ENCODE assay signal across 8 mouse cellular contexts in the genomic region with DNA sequence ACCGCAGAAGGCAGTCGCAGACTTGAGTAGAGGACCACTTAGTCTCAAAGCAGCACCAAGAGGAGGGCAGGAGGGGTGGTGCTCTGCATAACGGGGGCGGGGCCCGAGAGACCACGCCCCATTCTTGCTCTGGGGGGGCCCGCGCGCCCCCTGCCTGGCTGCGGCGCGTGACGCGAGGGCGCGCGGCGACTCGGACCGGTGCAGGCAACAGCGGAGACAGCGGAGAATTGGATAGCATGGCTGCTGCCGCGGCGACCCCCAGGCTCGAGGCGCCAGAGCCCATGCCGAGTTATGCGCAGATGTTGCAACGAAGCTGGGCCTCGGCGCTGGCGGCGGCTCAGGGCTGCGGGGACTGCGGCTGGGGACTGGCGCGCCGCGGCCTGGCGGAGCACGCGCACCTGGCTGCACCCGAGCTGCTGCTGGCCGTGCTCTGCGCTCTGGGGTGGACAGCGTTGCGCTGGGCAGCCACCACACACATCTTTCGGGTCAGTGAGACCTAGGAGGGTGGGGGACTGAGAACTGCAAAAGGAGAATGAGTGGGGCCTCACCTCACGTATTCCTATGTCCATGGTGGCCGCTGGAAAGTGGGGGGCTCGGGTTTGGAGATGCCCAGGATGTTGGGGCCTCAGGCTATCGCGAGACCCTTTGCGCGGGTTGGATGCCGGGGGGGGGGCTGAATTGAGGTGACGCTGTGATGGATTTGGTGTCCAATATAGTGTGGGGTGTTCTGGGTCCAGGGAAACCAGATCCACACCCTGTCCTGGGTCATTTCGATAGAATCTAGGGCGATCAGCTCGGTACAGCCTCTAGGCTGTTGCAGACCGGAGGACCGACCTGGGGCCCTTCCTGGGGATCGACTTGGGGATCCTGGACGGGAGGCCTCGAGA. TPM values are rescaled to one million over a fixed set of nuclear protein-coding genes. Genes with fewer than 3 reads are reported as not detected.
DNase-seq lines count a peak whose midpoint lies in the region; ATAC-seq and TF ChIP-seq lines count a peak whose summit lies in the region.

Gene Cers1 (plus strand): TSS at position 152 of the 887 bp plus-strand sequence.

- ATAC-seq in hindbrain, postnatal 0 days: peak; percentile 66
- peak; percentile 61 for ATAC-seq in midbrain, embryonic 13.5 days
- ATAC-seq in stomach, postnatal 0 days (ENCODE audit: low FRiP score, low TSS enrichment): peak; percentile 55

- peak within 1 kb of the TSS; percentile 82 for H3K4me3 ChIP-seq in gastrocnemius, adult 2 months
- H3K4me3 ChIP-seq in hindbrain, postnatal 0 days (ENCODE audit: low read length): peak within 1 kb of the TSS; percentile 69
- H3K4me3 ChIP-seq in limb, embryonic 10.5 days: peak within 1 kb of the TSS; percentile 66
- H3K4me3 ChIP-seq in midbrain, embryonic 13.5 days (replicated peaks): peak within 1 kb of the TSS; percentile 66
- peak within 1 kb of the TSS; percentile 54 for H3K4me3 ChIP-seq in stomach, postnatal 0 days (ENCODE audit: low read depth, low read length)

- H3K27me3 ChIP-seq in hindbrain, postnatal 0 days (ENCODE audit: insufficient read depth, low read length): no peaks in the 10 kb centered on the region
- peaks cover 4% of the 10 kb centered on the region; the same call in 1 of the 2 replicates for H3K27me3 ChIP-seq in limb, embryonic 10.5 days (ENCODE audit: low read depth, poor library complexity, severe bottlenecking)
- H3K27me3 ChIP-seq in midbrain, embryonic 13.5 days: no peaks in the 10 kb centered on the region
- no peaks in the 10 kb centered on the region for H3K27me3 ChIP-seq in stomach, postnatal 0 days (ENCODE audit: control insufficient read depth, insufficient read depth, low read length)

- peaks cover 25% of the 10 kb centered on the region for H3K4me1 ChIP-seq in hindbrain, postnatal 0 days (ENCODE audit: insufficient read depth, low read length)
- peaks cover 33% of the 10 kb centered on the region for H3K4me1 ChIP-seq in limb, embryonic 10.5 days
- peaks cover 37% of the 10 kb centered on the region for H3K4me1 ChIP-seq in midbrain, embryonic 13.5 days (replicated peaks)
- no peaks in the 10 kb centered on the region for H3K4me1 ChIP-seq in stomach, postnatal 0 days (replicated peaks; ENCODE audit: control insufficient read depth, insufficient read depth)

- H3K4me2 ChIP-seq in hindbrain, postnatal 0 days (ENCODE audit: low read depth, low read length): peak within 1 kb of the TSS; percentile 82
- peak within 1 kb of the TSS; percentile 68 for H3K4me2 ChIP-seq in midbrain, embryonic 13.5 days (replicated peaks)
- H3K4me2 ChIP-seq in stomach, postnatal 0 days (replicated peaks; ENCODE audit: low read depth): peak within 1 kb of the TSS; percentile 84

- H3K27ac ChIP-seq in gastrocnemius, adult 2 months: peak within 1 kb of the TSS; percentile 95
- H3K27ac ChIP-seq in hindbrain, postnatal 0 days: peak within 1 kb of the TSS; percentile 97
- H3K27ac ChIP-seq in limb, embryonic 10.5 days: peak within 1 kb of the TSS; percentile 83
- peak within 1 kb of the TSS; percentile 95 for H3K27ac ChIP-seq in midbrain, embryonic 13.5 days
- H3K27ac ChIP-seq in stomach, postnatal 0 days (replicated peaks): peak within 1 kb of the TSS; percentile 30; the same call in 1 of the 2 replicates

- TF ChIP-seq EP300 in stomach, postnatal 0 days (optimal IDR thresholded peaks at IDR 0.05): no peak

- H3K9me3 ChIP-seq in hindbrain, postnatal 0 days (ENCODE audit: low read length): no peaks in the 10 kb centered on the region
- no peaks in the 10 kb centered on the region for H3K9me3 ChIP-seq in limb, embryonic 10.5 days (replicated peaks)
- H3K9me3 ChIP-seq in midbrain, embryonic 13.5 days: no peaks in the 10 kb centered on the region
- H3K9me3 ChIP-seq in stomach, postnatal 0 days (ENCODE audit: control insufficient read depth, low read length): no peaks in the 10 kb centered on the region

- DNase-seq in kidney, adult 18-20 months: peak; percentile 38
- DNase-seq in kidney, adult 9 months: no peak
- DNase-seq in cerebellum, postnatal 25 days: peak; percentile 82 to 89
- DNase-seq in gastrocnemius, adult 2 months: peak; percentile 87
- peak; percentile 90 for DNase-seq in hindbrain, postnatal 0 days (ENCODE audit: low spot score)
- DNase-seq in limb, embryonic 10.5 days (ENCODE audit: low spot score): peak; percentile 82
- DNase-seq in stomach, postnatal 0 days (ENCODE audit: low spot score): peak; percentile 55

- TF ChIP-seq CTCF in gastrocnemius, adult 2 months (IDR thresholded peaks at IDR 0.05): no peak; the same call in 1 of the 2 replicates
- no peak for TF ChIP-seq CTCF in hindbrain, postnatal 0 days (IDR thresholded peaks at IDR 0.05; ENCODE audit: low read depth)
- TF ChIP-seq CTCF in stomach, postnatal 0 days (IDR thresholded peaks at IDR 0.05; ENCODE audit: low read depth): 0 out of 2 replicates have a peak, but pooled peaks have one; percentile 11

- intact Hi-C loops in gastrocnemius, adult 2 months (cut with DNase I): no loop called here

- peaks cover 28% of the 10 kb centered on the region; the same call in 1 of the 2 replicates for H3K36me3 ChIP-seq in hindbrain, postnatal 0 days (ENCODE audit: insufficient read depth, low read length)
- peaks cover 36% of the 10 kb centered on the region for H3K36me3 ChIP-seq in limb, embryonic 10.5 days
- peaks cover 51% of the 10 kb centered on the region for H3K36me3 ChIP-seq in midbrain, embryonic 13.5 days
- peaks cover 11% of the 10 kb centered on the region; the same call in 1 of the 2 replicates for H3K36me3 ChIP-seq in stomach, postnatal 0 days (ENCODE audit: control insufficient read depth, insufficient read depth, low read length)

- WGBS in hindbrain, postnatal 0 days: under 1% methylated on average over 65 of the region's 66 CpGs
- WGBS in limb, embryonic 10.5 days: 2% methylated on average over 66 of the region's 66 CpGs
- 2% methylated on average over 63 of the region's 66 CpGs for WGBS in midbrain, embryonic 13.5 days
- 2% methylated on average over 62 of the region's 66 CpGs for WGBS in stomach, postnatal 0 days

- H3K9ac ChIP-seq in hindbrain, postnatal 0 days (replicated peaks; ENCODE audit: low read length): peak within 1 kb of the TSS; percentile 92
- H3K9ac ChIP-seq in midbrain, embryonic 13.5 days (replicated peaks): peak within 1 kb of the TSS; percentile 84
- peak within 1 kb of the TSS; percentile 56 for H3K9ac ChIP-seq in stomach, postnatal 0 days (ENCODE audit: low read length)

RNA-seq across cellular contexts. Expression of gene Cers1, which starts in this region (rescaled TPM):
- total RNA-seq in gastrocnemius, adult 2 months (2021): 10 to 100 TPM; 14.0 to 23.3 TPM
- total RNA-seq in hindbrain, postnatal 0 days (2014; rRNA removed): 92.5 and 101 TPM in 2 replicates
- polyA plus RNA-seq in hindbrain, postnatal 0 days (2015; fragmentation: Nextera tagmentation; extraction: Ambion mirVana): 43.4 and 45.5 TPM in 2 replicates
- 3.2 and 4.6 TPM in 2 replicates for polyA plus RNA-seq in limb, embryonic 10.5 days (2016; fragmentation: Nextera tagmentation; extraction: Ambion mirVana)
- 23.7 and 26.2 TPM in 2 replicates for polyA plus RNA-seq in midbrain, embryonic 13.5 days (2015; fragmentation: Nextera tagmentation; extraction: Ambion mirVana)
- polyA plus RNA-seq in stomach, postnatal 0 days (2015; fragmentation: Nextera tagmentation; extraction: Ambion mirVana): 2.0 and 2.6 TPM in 2 replicates

Comparison
In these comparisons a context has a peak if more than half of its experiments do, and no peak if none do; other contexts are left out.
1. H3K27ac ChIP-seq: peak in every context shown above with its lines; median percentile 97 in hindbrain, postnatal 0 days; 95 in gastrocnemius, adult 2 months; 95 in midbrain, embryonic 13.5 days; 83 in limb, embryonic 10.5 days; 30 in stomach, postnatal 0 days.